Mouse (Mus musculus): ENCODE measurements around the gene Fbxl17. TPM values are rescaled to one million over a fixed set of nuclear protein-coding genes. Genes with fewer than 3 reads are reported as not detected.
A peak's percentile ranks its signal among the peaks of the same experiment; 100 is the strongest.

Gene Fbxl17
- polyA plus RNA-seq, 1 experiment from 2014 or later, result 3.3 TPM

DNA sequence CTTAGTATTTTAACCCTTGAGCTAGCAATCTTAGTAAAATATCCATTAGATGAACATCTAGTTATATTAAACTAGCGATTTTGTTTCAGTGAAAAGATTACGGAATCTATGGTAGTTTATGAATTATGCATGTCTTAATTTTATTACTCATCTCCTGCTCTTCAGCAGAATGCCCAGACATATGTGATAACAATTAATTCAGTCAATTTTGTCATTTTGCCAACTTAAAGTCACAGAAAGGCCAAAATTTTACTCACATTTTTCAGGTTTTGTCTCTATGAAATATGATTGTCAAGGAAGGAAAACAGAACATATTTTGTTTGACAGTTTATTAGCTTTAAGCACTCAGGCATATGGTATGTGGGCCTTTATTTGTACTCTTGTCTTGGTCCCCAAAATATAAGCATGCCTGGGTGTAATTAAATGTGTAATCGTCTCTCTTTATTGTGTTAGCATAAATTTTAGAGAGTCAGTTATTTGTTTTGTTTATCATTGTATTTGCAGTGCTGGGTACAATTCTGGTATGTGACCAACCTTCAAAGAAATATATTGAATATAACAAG, 482.1 kb downstream of the Fbxl17 start:
- ATAC-seq, result no peak
- 79% methylated on average over 3 of the region's 3 CpGs for WGBS (ENCODE audit: insufficient replicate concordance)
- Histone ChIP-seq H3K9me3 (ENCODE audit: low read length) (no peaks in the 10 kb centered on the region), H3K36me3 (replicated peaks; ENCODE audit: insufficient read depth, low read length) (no peaks in the 10 kb centered on the region), H3K27ac (ENCODE audit: low read depth) (no peak overlapping the region), H3K4me1 (ENCODE audit: insufficient read depth) (no peaks in the 10 kb centered on the region), H3K9ac (replicated peaks) (no peak overlapping the region), H3K4me2 (ENCODE audit: low read depth, low read length) (no peak overlapping the region), H3K27me3 (ENCODE audit: insufficient read depth, low read length) (no peaks in the 10 kb centered on the region), H3K4me3 (ENCODE audit: low read depth, low read length) (no peak overlapping the region)
- no peak for DNase-seq
- TF ChIP-seq EP300 (IDR thresholded peaks at IDR 0.05; ENCODE audit: low read depth) (no peak), CTCF (IDR thresholded peaks at IDR 0.05; ENCODE audit: low read depth) (no peak)

DNA sequence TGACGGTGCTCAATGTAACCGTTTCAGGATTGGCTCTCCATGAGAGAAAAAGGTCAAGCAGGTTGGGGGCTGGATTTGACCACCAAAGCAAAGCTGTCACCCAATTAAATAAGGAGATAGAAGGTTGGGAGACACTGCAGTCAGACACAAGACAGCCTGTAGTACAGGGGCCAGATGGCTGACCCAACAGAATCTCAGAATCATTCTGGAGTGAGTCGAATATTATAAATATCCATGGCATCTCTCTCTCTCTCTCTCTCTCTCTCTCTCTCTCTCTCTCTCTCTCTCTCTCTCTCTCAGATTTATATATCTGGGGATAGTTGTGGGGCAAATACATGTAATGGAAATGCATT, 487.3 kb downstream of the Fbxl17 start:
- 30% methylated on average over 3 of the region's 3 CpGs for WGBS (ENCODE audit: insufficient replicate concordance)
- no peaks in the 10 kb centered on the region for H3K4me1 ChIP-seq (ENCODE audit: insufficient read depth)
- TF ChIP-seq CTCF (IDR thresholded peaks at IDR 0.05; ENCODE audit: low read depth) (no peak), EP300 (IDR thresholded peaks at IDR 0.05; ENCODE audit: low read depth) (no peak)
- H3K36me3 ChIP-seq (replicated peaks; ENCODE audit: insufficient read depth, low read length), result no peaks in the 10 kb centered on the region
- no peak for DNase-seq
- H3K9ac ChIP-seq (replicated peaks), result no peak overlapping the region
- H3K4me3 ChIP-seq (ENCODE audit: low read depth, low read length), result no peak overlapping the region
- no peak overlapping the region for H3K4me2 ChIP-seq (ENCODE audit: low read depth, low read length)
- no peak for ATAC-seq
- no peak overlapping the region for H3K27ac ChIP-seq (ENCODE audit: low read depth)
- H3K27me3 ChIP-seq (ENCODE audit: insufficient read depth, low read length), result no peaks in the 10 kb centered on the region
- H3K9me3 ChIP-seq (ENCODE audit: low read length), result no peaks in the 10 kb centered on the region

DNA sequence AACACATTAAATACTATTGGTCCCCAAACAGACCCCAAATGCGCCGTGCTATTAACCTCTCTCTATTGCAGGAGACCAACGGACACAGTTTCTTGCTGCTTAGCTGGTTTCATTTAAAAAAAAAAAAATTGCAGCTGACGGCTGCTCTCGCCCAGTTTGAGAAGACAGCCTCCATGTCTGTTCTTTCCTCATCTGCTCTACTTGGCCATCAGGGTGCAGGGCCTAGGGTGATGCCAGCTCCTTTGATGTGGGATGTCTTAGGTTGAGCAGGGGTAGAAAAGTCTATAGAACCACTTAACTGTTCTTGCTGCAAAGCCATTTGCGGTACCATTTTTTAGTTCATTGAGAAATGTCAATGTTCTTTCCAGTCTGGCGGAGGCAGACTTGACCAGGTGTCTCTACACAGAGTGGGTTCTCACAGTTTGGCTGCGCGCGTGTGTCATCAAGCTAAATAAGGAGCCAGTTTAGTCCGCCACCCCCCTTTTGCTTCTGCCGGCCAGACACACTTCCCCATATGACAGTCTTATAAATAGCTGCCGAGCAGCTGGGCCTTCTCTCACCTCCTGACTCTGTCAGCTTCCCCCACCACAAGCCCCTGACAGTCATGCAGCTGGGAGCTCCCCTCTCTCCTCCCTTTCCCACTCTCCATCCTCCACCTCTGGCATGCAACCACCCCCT, 487.8 kb downstream of the Fbxl17 start:
- Histone ChIP-seq H3K4me3 (ENCODE audit: low read depth, low read length) (no peak overlapping the region), H3K27ac (ENCODE audit: low read depth) (peak overlapping the region; percentile 34; the same call in 1 of the 2 replicates), H3K4me1 (ENCODE audit: insufficient read depth) (no peaks in the 10 kb centered on the region), H3K9ac (replicated peaks) (no peak overlapping the region), H3K27me3 (ENCODE audit: insufficient read depth, low read length) (no peaks in the 10 kb centered on the region), H3K4me2 (ENCODE audit: low read depth, low read length) (no peak overlapping the region), H3K36me3 (replicated peaks; ENCODE audit: insufficient read depth, low read length) (no peaks in the 10 kb centered on the region), H3K9me3 (ENCODE audit: low read length) (no peaks in the 10 kb centered on the region)
- DNase-seq (peak; percentile 35), ATAC-seq (peak; percentile 64)
- 50% methylated on average over 13 of the region's 13 CpGs for WGBS (ENCODE audit: insufficient replicate concordance)
- TF ChIP-seq CTCF (IDR thresholded peaks at IDR 0.05; ENCODE audit: low read depth), result no peak

DNA sequence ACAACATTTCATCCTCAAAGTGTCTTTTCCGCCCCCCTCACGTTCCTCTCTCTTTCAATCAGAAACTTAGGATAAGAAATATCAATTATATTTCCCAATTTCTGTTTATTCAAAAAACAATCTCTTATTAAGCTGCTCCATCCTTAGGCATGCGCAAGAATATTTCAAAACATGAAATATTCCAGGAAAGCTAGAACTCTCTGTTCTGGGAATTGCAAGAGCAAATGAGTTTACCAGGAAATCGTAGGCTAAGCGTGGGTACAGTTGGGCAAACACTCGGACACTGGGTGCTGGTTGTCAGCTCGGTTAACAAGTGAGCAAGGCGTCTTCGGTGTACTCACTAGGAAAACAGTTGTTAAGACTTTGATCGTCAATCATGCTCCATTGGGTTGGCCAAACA, 489.0 kb downstream of the Fbxl17 start:
- no peak for TF ChIP-seq CTCF (IDR thresholded peaks at IDR 0.05; ENCODE audit: low read depth)
- Histone ChIP-seq H3K4me3 (ENCODE audit: low read depth, low read length) (no peak overlapping the region), H3K9me3 (ENCODE audit: low read length) (no peaks in the 10 kb centered on the region), H3K36me3 (replicated peaks; ENCODE audit: insufficient read depth, low read length) (no peaks in the 10 kb centered on the region), H3K9ac (replicated peaks) (no peak overlapping the region), H3K4me1 (ENCODE audit: insufficient read depth) (no peaks in the 10 kb centered on the region), H3K27ac (ENCODE audit: low read depth) (no peak overlapping the region), H3K27me3 (ENCODE audit: insufficient read depth, low read length) (no peaks in the 10 kb centered on the region), H3K4me2 (ENCODE audit: low read depth, low read length) (no peak overlapping the region)
- DNase-seq, result no peak
- no peak for ATAC-seq
- 81% methylated on average over 10 of the region's 10 CpGs for WGBS (ENCODE audit: insufficient replicate concordance)

DNA sequence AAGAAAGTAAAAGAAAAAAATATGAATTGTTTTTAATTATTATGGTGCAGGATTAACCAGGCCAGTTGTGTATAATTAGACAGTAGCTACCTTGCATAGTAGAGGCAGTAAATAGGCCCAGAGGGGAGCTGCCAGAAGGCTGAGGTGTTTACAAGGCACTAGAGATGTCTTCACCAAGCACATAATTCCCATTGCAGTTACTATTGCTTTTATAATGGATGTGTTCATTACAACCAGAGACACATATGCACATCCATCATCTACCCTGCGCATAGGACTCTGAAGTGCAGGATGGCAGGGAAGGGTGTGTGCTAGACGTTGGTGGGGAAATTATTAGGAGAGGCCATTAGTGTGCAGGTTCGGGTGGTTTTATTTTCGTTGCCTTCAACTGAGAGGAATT, 491.0 kb downstream of the Fbxl17 start:
- WGBS (ENCODE audit: insufficient replicate concordance), result 81% methylated on average over 4 of the region's 4 CpGs
- Histone ChIP-seq H3K9me3 (ENCODE audit: low read length) (no peaks in the 10 kb centered on the region), H3K36me3 (replicated peaks; ENCODE audit: insufficient read depth, low read length) (no peaks in the 10 kb centered on the region), H3K27me3 (ENCODE audit: insufficient read depth, low read length) (no peaks in the 10 kb centered on the region), H3K9ac (replicated peaks) (no peak overlapping the region), H3K4me2 (ENCODE audit: low read depth, low read length) (no peak overlapping the region), H3K27ac (ENCODE audit: low read depth) (no peak overlapping the region), H3K4me1 (ENCODE audit: insufficient read depth) (no peaks in the 10 kb centered on the region), H3K4me3 (ENCODE audit: low read depth, low read length) (no peak overlapping the region)
- no peak for DNase-seq
- ATAC-seq, result no peak
- TF ChIP-seq CTCF (IDR thresholded peaks at IDR 0.05; ENCODE audit: low read depth), result no peak
- TF ChIP-seq EP300 (IDR thresholded peaks at IDR 0.05; ENCODE audit: low read depth), result no peak

DNA sequence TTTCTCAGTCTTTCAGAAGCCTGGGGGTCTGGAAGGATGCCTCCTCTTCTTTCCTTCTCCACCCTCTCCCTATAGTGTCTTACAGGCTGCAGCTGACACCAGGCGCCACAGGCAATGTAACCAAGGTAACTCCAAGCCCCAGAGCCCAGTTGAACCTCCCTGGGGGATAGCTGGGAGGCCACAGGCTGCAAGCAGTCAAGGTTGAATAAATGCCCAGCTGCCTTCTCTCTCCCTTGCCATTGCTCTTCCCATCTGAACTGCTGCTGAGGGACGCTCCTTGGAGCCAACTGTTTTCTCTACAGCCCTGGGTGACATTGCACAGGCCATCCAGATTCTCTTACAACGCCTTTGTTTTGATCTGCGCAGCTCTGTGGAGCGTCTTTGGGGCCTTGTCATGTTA, 491.5 kb downstream of the Fbxl17 start:
- ATAC-seq, result peak; percentile 63
- DNase-seq, result peak; percentile 40
- H3K4me2 ChIP-seq (ENCODE audit: low read depth, low read length), result no peak overlapping the region
- H3K36me3 ChIP-seq (replicated peaks; ENCODE audit: insufficient read depth, low read length), result no peaks in the 10 kb centered on the region
- H3K9ac ChIP-seq (replicated peaks), result no peak overlapping the region
- H3K4me3 ChIP-seq (ENCODE audit: low read depth, low read length), result no peak overlapping the region
- H3K27me3 ChIP-seq (ENCODE audit: insufficient read depth, low read length), result no peaks in the 10 kb centered on the region
- TF ChIP-seq EP300 (IDR thresholded peaks at IDR 0.05; ENCODE audit: low read depth) (no peak), CTCF (IDR thresholded peaks at IDR 0.05; ENCODE audit: low read depth) (no peak)
- no peak overlapping the region for H3K27ac ChIP-seq (ENCODE audit: low read depth)
- H3K4me1 ChIP-seq (ENCODE audit: insufficient read depth), result no peaks in the 10 kb centered on the region
- WGBS (ENCODE audit: insufficient replicate concordance), result 61% methylated on average over 5 of the region's 5 CpGs
- H3K9me3 ChIP-seq (ENCODE audit: low read length), result no peaks in the 10 kb centered on the region
